Mouse (Mus musculus) olfactory bulb, adult 2 months (tissue): ENCODE results near the gene Sos2.
"Not testable (repeated sequence)": the region's sequence is repeated elsewhere in the genome, so short reads cannot be mapped to it uniquely, and the experiment has no call there.

Source experiments
- CTCF ChIP-seq: fragments of 200-500 bp; IDR thresholded peaks from 2 replicates; pipeline ENCODE4 v1.5.1; 2012; ENCODE audit warnings: low read depth, mild to moderate bottlenecking, low read length, moderate library complexity; ENCODE audit not compliant: insufficient read depth
- POLR2A ChIP-seq: fragments of 200-500 bp; IDR thresholded peaks from 2 replicates; pipeline ENCODE4 v1.6.1; 2012; ENCODE audit warnings: mild to moderate bottlenecking, low read depth, low read length, moderate library complexity; ENCODE audit not compliant: insufficient read depth

GRCm38 (mm10) chr12:69653973-69654372 is 27.7 kb downstream of the Sos2 start:
- not testable (repeated sequence) for TF ChIP-seq CTCF, POLR2A
